Mouse (Mus musculus) lung, postnatal 0 days (tissue): ENCODE measurements around the gene Eml3. TPM values are rescaled to one million over a fixed set of nuclear protein-coding genes. Genes with fewer than 3 reads are reported as not detected.

ENCODE experiments used
- ATAC-seq: fragments of 200-750 bp; cut with Nextera tagmentation; 2 replicates; pipeline ENCODE4 v1.8.0; 2017; ENCODE audit warnings: moderate library complexity
- DNase-seq: peaks from one replicate; pipeline ENCODE4 v3.0.0-alpha.2; 2016; ENCODE audit warnings: low spot score
- H3K27ac ChIP-seq: fragments of 300-500 bp; sonication (generic); 2 replicates; pipeline ENCODE4 v1.5.1; 2014; ENCODE audit warnings: antibody characterized with exemption, mild to moderate bottlenecking, low read length, mixed read lengths
- H3K27me3 ChIP-seq: fragments of 300-500 bp; sonication (generic); replicated peaks from 2 replicates; pipeline ENCODE4 v1.6.1; 2014; ENCODE audit warnings: low read length, mixed read lengths; ENCODE audit not compliant: insufficient read depth
- H3K36me3 ChIP-seq: fragments of 300-500 bp; sonication (generic); 2 replicates; pipeline ENCODE4 v1.6.1; 2014; ENCODE audit warnings: low read length, mixed read lengths; ENCODE audit not compliant: insufficient read depth
- H3K4me1 ChIP-seq: fragments of 300-500 bp; sonication (generic); 2 replicates; pipeline ENCODE4 v1.6.1; 2014; ENCODE audit warnings: antibody characterized with exemption, low read depth, low read length, mixed read lengths; ENCODE audit not compliant: insufficient read depth
- H3K4me2 ChIP-seq: fragments of 300-500 bp; sonication (generic); replicated peaks from 2 replicates; pipeline ENCODE4 v1.6.1; 2014; ENCODE audit warnings: low read depth, mild to moderate bottlenecking, low read length, moderate library complexity, mixed read lengths
- H3K4me3 ChIP-seq: fragments of 300-500 bp; sonication (generic); 2 replicates; pipeline ENCODE4 v1.5.1; 2014; ENCODE audit warnings: low read depth, low read length
- H3K9ac ChIP-seq: fragments of 300-500 bp; sonication (generic); replicated peaks from 2 replicates; pipeline ENCODE4 v1.6.1; 2014; ENCODE audit warnings: low read depth, mild to moderate bottlenecking
- H3K9me3 ChIP-seq: fragments of 300-500 bp; sonication (generic); 2 replicates; pipeline ENCODE4 v1.6.1; 2016; ENCODE audit warnings: low read length, mixed read lengths
- CTCF ChIP-seq: IDR thresholded peaks from 2 replicates; pipeline ENCODE4 v1.5.1; 2016; ENCODE audit warnings: antibody characterized with exemption, mild to moderate bottlenecking
- EP300 ChIP-seq: IDR thresholded peaks from 2 replicates; pipeline ENCODE4 v1.6.1; 2016; ENCODE audit warnings: antibody characterized with exemption, mild to moderate bottlenecking, control low read depth
- WGBS: fragments of 180-500 bp; shearing (Covaris S2); extraction: QIAGEN DNeasy Blood & Tissue Kit; methylation state at CpG from one replicate; pipeline ENCODE4 v1.1.7; 2014; 5-methylcytosine and 5-hydroxymethylcytosine counted together
- polyA plus RNA-seq: library from polyadenylated mRNA; unstranded; fragments of >200 nt; fragmentation: Nextera tagmentation; extraction: Ambion mirVana; gene quantifications from 2 replicates; pipeline ENCODE4 v1.2.1, GENCODE M21; 2015

Eml3 gene
- polyA plus RNA-seq, 1 experiment from 2014 or later: 30.5 TPM

- TF ChIP-seq CTCF (no peak), EP300 (no peak)
- H3K27me3 ChIP-seq: no peaks in the 10 kb centered on the region
- H3K4me2 ChIP-seq: peak overlapping the region; percentile 44
- peak; percentile 92 for DNase-seq
- H3K4me3 ChIP-seq: 0 out of 2 replicates have a peak overlapping the region, but pooled peaks have one; percentile 8
- H3K9ac ChIP-seq: no peak overlapping the region; the same call in 1 of the 2 replicates
- peak; percentile 20; the same call in 1 of the 2 replicates for ATAC-seq
- H3K36me3 ChIP-seq: peaks cover 20% of the 10 kb centered on the region
- peaks cover 18% of the 10 kb centered on the region; the same call in 1 of the 2 replicates for H3K4me1 ChIP-seq
- 16% methylated on average over 5 of the region's 5 CpGs for WGBS
- peak overlapping the region; percentile 64; the same call in 1 of the 2 replicates for H3K27ac ChIP-seq
- H3K9me3 ChIP-seq: no peaks in the 10 kb centered on the region
Observed at GRCm38 (mm10) chr19:8944750-8945149, 15.4 kb downstream of the Eml3 start.

GRCm38 (mm10) chr19:8945251-8945650 lies 15.9 kb downstream of the Eml3 start:
- WGBS: 54% methylated on average over 6 of the region's 6 CpGs
- peaks cover 18% of the 10 kb centered on the region; the same call in 1 of the 2 replicates for H3K4me1 ChIP-seq
- TF ChIP-seq EP300 (no peak), CTCF (peak; percentile 32; the same call in 1 of the 2 replicates)
- no peak overlapping the region; the same call in 1 of the 2 replicates for H3K9ac ChIP-seq
- peak overlapping the region; percentile 64; the same call in 1 of the 2 replicates for H3K27ac ChIP-seq
- peak overlapping the region; percentile 44 for H3K4me2 ChIP-seq
- 0 out of 2 replicates have a peak overlapping the region, but pooled peaks have one; percentile 8 for H3K4me3 ChIP-seq
- peaks cover 20% of the 10 kb centered on the region for H3K36me3 ChIP-seq
- ATAC-seq (peak; percentile 12; the same call in 1 of the 2 replicates), DNase-seq (peak; percentile 81)
- no peaks in the 10 kb centered on the region for H3K27me3 ChIP-seq
- no peaks in the 10 kb centered on the region for H3K9me3 ChIP-seq

DNA sequence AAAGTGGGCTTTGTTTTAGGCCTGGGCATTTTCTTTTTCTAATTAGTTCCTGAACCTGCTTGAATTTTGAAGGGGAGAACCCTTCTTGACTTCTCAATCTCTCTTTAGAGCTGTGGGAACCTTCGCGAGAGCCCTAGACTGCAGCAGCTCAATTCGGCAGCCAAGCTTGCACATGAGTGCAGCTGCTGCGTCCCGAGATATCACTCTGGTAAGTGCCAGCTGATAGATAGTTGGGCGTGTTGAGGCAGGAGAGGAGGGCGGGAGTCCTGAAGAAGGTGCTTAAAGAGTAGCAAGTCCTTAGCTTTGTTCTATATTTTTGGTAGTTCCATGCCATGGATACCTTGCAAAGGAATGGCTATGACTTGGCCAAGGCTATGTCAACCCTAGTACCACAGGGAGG lies 17.6 kb downstream of the Eml3 start:
- Histone ChIP-seq H3K4me2 (no peak overlapping the region), H3K9me3 (no peaks in the 10 kb centered on the region), H3K4me1 (peaks cover 12% of the 10 kb centered on the region; the same call in 1 of the 2 replicates), H3K9ac (no peak overlapping the region), H3K36me3 (peaks cover 25% of the 10 kb centered on the region), H3K27ac (no peak overlapping the region), H3K27me3 (no peaks in the 10 kb centered on the region), H3K4me3 (no peak overlapping the region)
- DNase-seq (no peak), ATAC-seq (no peak)
- 79% methylated on average over 7 of the region's 7 CpGs for WGBS
- TF ChIP-seq CTCF: no peak
- no peak for TF ChIP-seq EP300

DNA sequence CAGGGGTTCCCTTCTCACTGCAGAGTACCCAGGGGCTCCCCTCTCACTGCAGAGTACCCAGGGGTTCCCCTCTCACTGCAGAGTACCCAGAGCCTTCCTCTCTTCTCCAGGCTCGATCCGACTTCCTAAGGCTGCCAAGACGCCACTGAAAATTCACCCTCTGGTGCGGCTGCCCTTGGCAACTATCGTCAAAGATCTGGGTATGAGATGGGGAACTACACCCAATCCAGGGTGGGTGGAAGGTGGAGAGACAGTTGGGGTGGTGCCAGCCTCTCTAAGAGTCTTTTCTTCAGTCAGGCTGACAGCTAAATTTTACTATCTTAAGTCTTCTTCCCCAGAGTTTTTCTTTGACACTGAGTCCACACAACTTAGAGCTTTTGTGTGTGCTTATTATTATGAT lies 20.8 kb downstream of the Eml3 start:
- peaks cover 25% of the 10 kb centered on the region for H3K36me3 ChIP-seq
- ATAC-seq (no peak), DNase-seq (no peak)
- H3K27me3 ChIP-seq: no peaks in the 10 kb centered on the region
- H3K4me2 ChIP-seq: no peak overlapping the region
- no peak overlapping the region for H3K9ac ChIP-seq
- no peak overlapping the region for H3K4me3 ChIP-seq
- H3K27ac ChIP-seq: no peak overlapping the region
- H3K9me3 ChIP-seq: no peaks in the 10 kb centered on the region
- TF ChIP-seq EP300 (no peak), CTCF (no peak)
- peaks cover 10% of the 10 kb centered on the region; the same call in 1 of the 2 replicates for H3K4me1 ChIP-seq
- 86% methylated on average over 5 of the region's 5 CpGs for WGBS

- Histone ChIP-seq H3K4me1 (peaks cover 5% of the 10 kb centered on the region; the same call in 1 of the 2 replicates), H3K9me3 (no peaks in the 10 kb centered on the region), H3K4me3 (no peak overlapping the region), H3K4me2 (no peak overlapping the region), H3K27me3 (no peaks in the 10 kb centered on the region), H3K36me3 (peaks cover 20% of the 10 kb centered on the region), H3K9ac (no peak overlapping the region), H3K27ac (no peak overlapping the region)
- ATAC-seq: no peak
- DNase-seq: no peak
- TF ChIP-seq CTCF (no peak), EP300 (no peak)
- WGBS: 86% methylated on average over 9 of the region's 9 CpGs
Observed at GRCm38 (mm10) chr19:8952241-8952640, 22.9 kb downstream of the Eml3 start.

- DNase-seq (peak; percentile 99), ATAC-seq (peak; percentile 98)
- H3K4me3 ChIP-seq: peak within 1 kb of the TSS; percentile 64
- H3K9ac ChIP-seq: peak within 1 kb of the TSS; percentile 58
- peaks cover 5% of the 10 kb centered on the region; the same call in 1 of the 2 replicates for H3K4me1 ChIP-seq
- peak within 1 kb of the TSS; percentile 82 for H3K4me2 ChIP-seq
- WGBS: 3% methylated on average over 46 of the region's 46 CpGs
- peaks cover 12% of the 10 kb centered on the region; the same call in 1 of the 2 replicates for H3K36me3 ChIP-seq
- H3K27ac ChIP-seq: peak within 1 kb of the TSS; percentile 70
- H3K9me3 ChIP-seq: no peaks in the 10 kb centered on the region
- TF ChIP-seq EP300 (peak; percentile 82; the same call in 1 of the 2 replicates), CTCF (peak; percentile 32)
- no peaks in the 10 kb centered on the region for H3K27me3 ChIP-seq
Observed at GRCm38 (mm10) chr19:8953135-8954039, 24.0 kb downstream of the Eml3 start, which contains the start of gene Tut1. TSS of gene Tut1 (plus strand) at chr19:8953847.
